Mouse (Mus musculus) ES-Bruce4 (cell line): Measurements from ENCODE around the gene Pax5.

Source experiments
- CTCF ChIP-seq: IDR thresholded peaks from one replicate; pipeline ENCODE4 v1.8.1; 2011; ENCODE audit warnings: low read depth, low read length
- POLR2A ChIP-seq: IDR thresholded peaks from one replicate; pipeline ENCODE4 v1.8.1; 2011; ENCODE audit warnings: low read length; ENCODE audit not compliant: insufficient read depth

- no peak for TF ChIP-seq CTCF
- TF ChIP-seq POLR2A, result no peak
Observed at GRCm38 (mm10) chr4:44715621-44716160, 5.4 kb upstream of the Pax5 start.
